Mouse (Mus musculus): ENCODE data around the gene Errfi1.
"Not testable (repeated sequence)": the region's sequence is repeated elsewhere in the genome, so short reads cannot be mapped to it uniquely, and the experiment has no call there.

Gene Errfi1

GRCm38 (mm10) chr4:150846316-150846715 lies 7.4 kb upstream of the Errfi1 start:
- DNase-seq (ENCODE audit: low read depth), result no peak

GRCm38 (mm10) chr4:150849964-150850363 lies 3.8 kb upstream of the Errfi1 start:
- DNase-seq (ENCODE audit: low read depth), result peak; percentile 45

- DNase-seq (ENCODE audit: low read depth), result no peak
These were observed 2.8 kb upstream of the Errfi1 start for GRCm38 (mm10) chr4:150850893-150851292.

- DNase-seq (ENCODE audit: low read depth), result no peak
These were observed 1.7 kb upstream of the Errfi1 start for GRCm38 (mm10) chr4:150852045-150852444.

- DNase-seq (ENCODE audit: low read depth), result no peak
These were observed 1.2 kb upstream of the Errfi1 start for GRCm38 (mm10) chr4:150852479-150852878.

GRCm38 (mm10) chr4:150854839-150855246 lies 1.1 kb downstream of the Errfi1 start:
- no peak for DNase-seq (ENCODE audit: low read depth)

- no peak for DNase-seq (ENCODE audit: low read depth)
These were observed 1.6 kb downstream of the Errfi1 start for GRCm38 (mm10) chr4:150855346-150855745.

GRCm38 (mm10) chr4:150860526-150860925 lies 6.8 kb downstream of the Errfi1 start:
- DNase-seq (ENCODE audit: low read depth), result peak; percentile 17

- no peak for DNase-seq (ENCODE audit: low read depth)
These were observed 7.4 kb downstream of the Errfi1 start for GRCm38 (mm10) chr4:150861161-150861560.

- DNase-seq (ENCODE audit: low read depth), result no peak
These were observed 9.1 kb downstream of the Errfi1 start for GRCm38 (mm10) chr4:150862626-150863375.

GRCm38 (mm10) chr4:150865371-150865770 lies 11.7 kb downstream of the Errfi1 start:
- DNase-seq (ENCODE audit: low read depth), result peak; percentile 66

- no peak for DNase-seq (ENCODE audit: low read depth)
These were observed 12.3 kb downstream of the Errfi1 start for GRCm38 (mm10) chr4:150866069-150866468.

- DNase-seq (ENCODE audit: low read depth), result no peak
These were observed 12.8 kb downstream of the Errfi1 start for GRCm38 (mm10) chr4:150866494-150866893.

- DNase-seq (ENCODE audit: low read depth), result no peak
These were observed 14.4 kb downstream of the Errfi1 start for GRCm38 (mm10) chr4:150868161-150868560.

GRCm38 (mm10) chr4:150868859-150869258 lies 15.1 kb downstream of the Errfi1 start:
- no peak for DNase-seq (ENCODE audit: low read depth)

GRCm38 (mm10) chr4:150869276-150870197 lies 15.8 kb downstream of the Errfi1 start:
- DNase-seq (ENCODE audit: low read depth), result no peak

- DNase-seq (ENCODE audit: low read depth), result no peak
These were observed 17.3 kb downstream of the Errfi1 start for GRCm38 (mm10) chr4:150870963-150871391.

- no peak for DNase-seq (ENCODE audit: low read depth)
These were observed 17.8 kb downstream of the Errfi1 start for GRCm38 (mm10) chr4:150871392-150872138.

- DNase-seq (ENCODE audit: low read depth), result no peak
These were observed 18.5 kb downstream of the Errfi1 start for GRCm38 (mm10) chr4:150872139-150872651.

GRCm38 (mm10) chr4:150872681-150873080 lies 19.0 kb downstream of the Errfi1 start:
- DNase-seq (ENCODE audit: low read depth), result no peak

GRCm38 (mm10) chr4:150874416-150874815 lies 20.7 kb downstream of the Errfi1 start:
- DNase-seq (ENCODE audit: low read depth), result not testable (repeated sequence)

GRCm38 (mm10) chr4:150875393-150875792 lies 21.7 kb downstream of the Errfi1 start:
- DNase-seq (ENCODE audit: low read depth), result no peak
